Mouse (Mus musculus): ENCODE measurements around the gene Rps21. TPM values are rescaled to one million over a fixed set of nuclear protein-coding genes. Genes with fewer than 3 reads are reported as not detected.

Gene Rps21
- polyA plus RNA-seq, 1 experiment, result 1,612 TPM

DNA sequence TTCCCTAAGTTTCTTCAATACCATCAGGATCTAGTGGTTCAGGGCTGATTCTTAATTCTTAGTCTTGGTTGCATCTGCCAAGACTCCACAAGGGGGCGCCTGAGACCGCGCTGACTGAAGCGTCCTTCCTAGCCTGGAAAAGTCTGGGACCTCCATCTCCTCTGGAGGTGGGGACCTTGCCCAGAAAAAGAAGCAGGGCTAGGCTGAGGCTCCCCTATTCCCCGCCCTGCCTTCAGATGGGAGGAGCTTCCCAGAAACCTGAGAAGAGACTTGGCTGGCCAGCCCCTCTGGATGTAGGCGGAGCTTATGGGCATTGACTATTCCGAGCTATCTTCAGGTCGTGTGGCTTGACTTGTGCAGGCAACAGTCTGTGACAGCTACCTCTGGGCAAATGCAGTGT, 18.7 kb downstream of the Rps21 start:
- H3K27ac ChIP-seq (ENCODE audit: insufficient read depth, low read length), result no peak overlapping the region
- TF ChIP-seq CTCF (IDR thresholded peaks at IDR 0.05; ENCODE audit: low read depth, low read length), result peak; percentile 94
- 0 out of 2 replicates have a peak, but pooled peaks have one; percentile 18 for TF ChIP-seq EP300 (IDR thresholded peaks at IDR 0.05; ENCODE audit: insufficient read depth, low read depth, low read length)
- no peak for TF ChIP-seq POLR2A (IDR thresholded peaks at IDR 0.05; ENCODE audit: insufficient read depth, low read length)
- H3K36me3 ChIP-seq (ENCODE audit: control insufficient read depth, insufficient read depth, low read length, poor library complexity, severe bottlenecking), result no peaks in the 10 kb centered on the region
- no peaks in the 10 kb centered on the region for H3K27me3 ChIP-seq (ENCODE audit: control insufficient read depth, insufficient read depth, low read length, poor library complexity, severe bottlenecking)
- peaks cover 6% of the 10 kb centered on the region for H3K4me1 ChIP-seq (ENCODE audit: control insufficient read depth, insufficient read depth, low read length)
- no peaks in the 10 kb centered on the region for H3K9me3 ChIP-seq (replicated peaks; ENCODE audit: control insufficient read depth, insufficient read depth, low read length, poor library complexity, severe bottlenecking)
- H3K9ac ChIP-seq (ENCODE audit: low read depth, poor library complexity, severe bottlenecking), result no peak overlapping the region
- H3K4me3 ChIP-seq (ENCODE audit: low read depth, low read length), result no peak overlapping the region

DNA sequence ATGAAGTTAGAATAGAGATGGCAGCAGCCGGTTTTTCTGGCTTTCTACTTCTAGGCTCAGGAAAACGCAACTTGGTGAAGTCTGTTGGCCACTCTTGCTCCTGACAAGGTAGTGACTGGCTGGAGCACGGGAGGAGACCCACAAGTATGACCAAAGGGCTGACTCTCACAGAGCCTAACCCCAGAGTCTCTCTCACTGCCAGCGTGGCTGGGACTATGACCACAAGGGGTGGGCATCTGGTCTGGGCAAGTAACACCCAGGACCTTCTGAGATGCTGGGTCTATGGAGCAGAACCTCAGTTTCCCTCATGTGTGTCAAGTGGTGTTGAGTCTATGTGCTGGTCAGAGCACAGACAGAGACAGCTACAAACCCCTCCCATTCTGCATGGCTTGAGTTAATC, 19.2 kb downstream of the Rps21 start:
- Histone ChIP-seq H3K4me3 (ENCODE audit: low read depth, low read length) (no peak overlapping the region), H3K36me3 (ENCODE audit: control insufficient read depth, insufficient read depth, low read length, poor library complexity, severe bottlenecking) (no peaks in the 10 kb centered on the region), H3K27ac (ENCODE audit: insufficient read depth, low read length) (no peak overlapping the region), H3K9me3 (replicated peaks; ENCODE audit: control insufficient read depth, insufficient read depth, low read length, poor library complexity, severe bottlenecking) (no peaks in the 10 kb centered on the region), H3K27me3 (ENCODE audit: control insufficient read depth, insufficient read depth, low read length, poor library complexity, severe bottlenecking) (no peaks in the 10 kb centered on the region), H3K4me1 (ENCODE audit: control insufficient read depth, insufficient read depth, low read length) (peaks cover 6% of the 10 kb centered on the region), H3K9ac (ENCODE audit: low read depth, poor library complexity, severe bottlenecking) (no peak overlapping the region)
- TF ChIP-seq POLR2A (IDR thresholded peaks at IDR 0.05; ENCODE audit: insufficient read depth, low read length) (no peak), EP300 (IDR thresholded peaks at IDR 0.05; ENCODE audit: insufficient read depth, low read depth, low read length) (no peak), CTCF (IDR thresholded peaks at IDR 0.05; ENCODE audit: low read depth, low read length) (no peak)

DNA sequence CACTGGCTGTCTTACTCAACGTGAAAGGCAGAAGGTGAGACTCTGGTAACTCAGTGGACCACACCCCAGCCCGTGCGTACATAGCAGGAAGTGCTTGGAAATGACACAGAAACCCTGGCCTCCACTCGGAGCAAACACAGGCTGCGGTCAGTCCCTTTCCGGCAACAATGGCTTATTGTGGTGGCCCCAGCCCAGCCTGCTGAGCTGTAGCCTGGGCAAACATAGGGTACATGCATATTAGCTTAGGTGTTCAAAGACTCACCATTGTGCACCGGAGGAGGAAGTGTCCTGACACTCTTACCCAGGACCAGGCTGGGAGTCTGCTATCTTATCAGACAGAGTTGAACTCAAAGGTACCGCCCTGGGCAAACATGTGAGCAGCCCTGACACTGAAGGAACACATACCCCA, 19.7 kb downstream of the Rps21 start:
- TF ChIP-seq CTCF (IDR thresholded peaks at IDR 0.05; ENCODE audit: low read depth, low read length), result no peak
- peak; percentile 59; the same call in 1 of the 2 replicates for TF ChIP-seq EP300 (IDR thresholded peaks at IDR 0.05; ENCODE audit: insufficient read depth, low read depth, low read length)
- no peak for TF ChIP-seq POLR2A (IDR thresholded peaks at IDR 0.05; ENCODE audit: insufficient read depth, low read length)
- Histone ChIP-seq H3K4me3 (ENCODE audit: low read depth, low read length) (no peak overlapping the region), H3K27ac (ENCODE audit: insufficient read depth, low read length) (peak overlapping the region; percentile 77), H3K4me1 (ENCODE audit: control insufficient read depth, insufficient read depth, low read length) (peaks cover 6% of the 10 kb centered on the region), H3K36me3 (ENCODE audit: control insufficient read depth, insufficient read depth, low read length, poor library complexity, severe bottlenecking) (no peaks in the 10 kb centered on the region), H3K9me3 (replicated peaks; ENCODE audit: control insufficient read depth, insufficient read depth, low read length, poor library complexity, severe bottlenecking) (no peaks in the 10 kb centered on the region), H3K27me3 (ENCODE audit: control insufficient read depth, insufficient read depth, low read length, poor library complexity, severe bottlenecking) (no peaks in the 10 kb centered on the region), H3K9ac (ENCODE audit: low read depth, poor library complexity, severe bottlenecking) (no peak overlapping the region)

DNA sequence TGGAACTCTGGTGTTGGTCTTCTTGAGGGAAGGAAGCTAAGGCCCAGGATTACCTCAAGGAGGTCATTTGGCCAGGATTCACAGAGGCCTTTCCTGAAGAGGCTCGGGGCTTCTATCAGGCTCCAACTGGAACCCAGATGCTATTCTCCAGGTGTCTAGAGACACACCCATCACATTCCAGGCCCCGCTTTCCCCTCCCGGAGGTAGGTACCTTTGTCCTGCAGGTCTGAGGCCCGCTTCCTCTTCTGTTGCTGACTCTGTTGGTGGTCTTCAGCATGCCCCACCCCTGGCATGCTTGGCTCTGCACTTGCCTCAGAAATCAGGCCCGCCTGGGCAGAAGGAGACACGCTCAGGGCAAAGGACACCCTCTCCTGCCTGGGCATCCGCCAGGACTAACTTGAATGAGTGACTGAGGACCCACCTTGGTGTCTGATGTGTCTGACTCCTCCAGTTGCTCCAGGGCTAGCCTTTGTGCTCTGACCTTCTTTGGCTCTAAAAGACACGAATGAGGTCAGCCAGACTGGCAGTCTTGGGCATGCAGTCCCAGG, 20.7 kb downstream of the Rps21 start:
- TF ChIP-seq EP300 (IDR thresholded peaks at IDR 0.05; ENCODE audit: insufficient read depth, low read depth, low read length) (peak; percentile 91), CTCF (IDR thresholded peaks at IDR 0.05; ENCODE audit: low read depth, low read length) (no peak), POLR2A (IDR thresholded peaks at IDR 0.05; ENCODE audit: insufficient read depth, low read length) (no peak)

DNA sequence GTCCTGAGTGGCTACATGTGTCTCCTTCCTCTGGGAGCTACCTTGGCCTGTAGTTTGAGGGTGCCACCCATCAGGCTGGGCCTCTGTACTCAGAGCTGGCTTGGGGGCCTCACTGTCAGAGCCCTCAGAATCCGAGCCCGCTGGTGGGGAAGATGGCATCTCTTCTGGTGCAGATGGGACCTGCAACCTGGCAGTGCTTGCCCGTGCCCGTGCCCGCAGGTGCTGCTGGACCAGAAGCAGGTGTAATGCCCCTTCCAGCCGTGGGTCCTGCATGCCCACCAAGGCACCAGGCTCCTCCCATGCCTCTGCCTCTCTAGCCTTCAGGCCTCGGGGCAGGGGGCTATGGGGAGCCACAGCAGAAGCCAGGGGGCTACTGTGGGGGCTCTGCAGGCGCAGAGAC, 22.1 kb downstream of the Rps21 start:
- Histone ChIP-seq H3K27ac (ENCODE audit: insufficient read depth, low read length) (no peak overlapping the region), H3K27me3 (ENCODE audit: control insufficient read depth, insufficient read depth, low read length, poor library complexity, severe bottlenecking) (no peaks in the 10 kb centered on the region), H3K4me1 (ENCODE audit: control insufficient read depth, insufficient read depth, low read length) (peaks cover 11% of the 10 kb centered on the region), H3K4me3 (ENCODE audit: low read depth, low read length) (no peak overlapping the region), H3K36me3 (ENCODE audit: control insufficient read depth, insufficient read depth, low read length, poor library complexity, severe bottlenecking) (no peaks in the 10 kb centered on the region), H3K9ac (ENCODE audit: low read depth, poor library complexity, severe bottlenecking) (no peak overlapping the region), H3K9me3 (replicated peaks; ENCODE audit: control insufficient read depth, insufficient read depth, low read length, poor library complexity, severe bottlenecking) (no peaks in the 10 kb centered on the region)
- TF ChIP-seq CTCF (IDR thresholded peaks at IDR 0.05; ENCODE audit: low read depth, low read length) (no peak), POLR2A (IDR thresholded peaks at IDR 0.05; ENCODE audit: insufficient read depth, low read length) (no peak), EP300 (IDR thresholded peaks at IDR 0.05; ENCODE audit: insufficient read depth, low read depth, low read length) (no peak)

More for the DNA sequence above, 20.7 kb downstream of the Rps21 start:
- Histone ChIP-seq H3K36me3 (ENCODE audit: control insufficient read depth, insufficient read depth, low read length, poor library complexity, severe bottlenecking) (no peaks in the 10 kb centered on the region), H3K27ac (ENCODE audit: insufficient read depth, low read length) (peak overlapping the region; percentile 77), H3K9me3 (replicated peaks; ENCODE audit: control insufficient read depth, insufficient read depth, low read length, poor library complexity, severe bottlenecking) (no peaks in the 10 kb centered on the region), H3K4me3 (ENCODE audit: low read depth, low read length) (no peak overlapping the region), H3K27me3 (ENCODE audit: control insufficient read depth, insufficient read depth, low read length, poor library complexity, severe bottlenecking) (no peaks in the 10 kb centered on the region), H3K9ac (ENCODE audit: low read depth, poor library complexity, severe bottlenecking) (no peak overlapping the region), H3K4me1 (ENCODE audit: control insufficient read depth, insufficient read depth, low read length) (peaks cover 11% of the 10 kb centered on the region)

DNA sequence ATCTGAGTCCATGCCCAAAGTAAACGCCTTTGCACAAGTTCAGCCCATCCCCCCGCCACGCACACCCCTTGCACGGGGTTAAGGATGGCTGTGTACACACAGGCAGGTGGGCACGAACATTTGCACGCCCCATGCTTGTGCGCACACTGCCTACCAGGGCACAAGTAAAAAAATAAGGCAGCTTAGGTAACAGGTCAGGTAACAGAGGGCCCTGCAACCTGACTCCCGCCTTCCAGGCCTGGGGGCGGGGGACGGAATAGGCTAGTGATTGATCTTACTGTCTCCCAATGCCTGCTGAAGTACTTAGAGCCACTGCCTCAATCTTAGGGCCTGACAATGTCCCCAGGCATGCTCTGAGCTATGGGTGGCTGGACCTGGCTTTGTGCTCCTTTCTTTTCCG, 31.8 kb downstream of the Rps21 start:
- no peak for TF ChIP-seq POLR2A (IDR thresholded peaks at IDR 0.05; ENCODE audit: insufficient read depth, low read length)
- TF ChIP-seq EP300 (IDR thresholded peaks at IDR 0.05; ENCODE audit: insufficient read depth, low read depth, low read length), result peak; percentile 56; the same call in 1 of the 2 replicates
- TF ChIP-seq CTCF (IDR thresholded peaks at IDR 0.05; ENCODE audit: low read depth, low read length), result no peak
- Histone ChIP-seq H3K27ac (ENCODE audit: insufficient read depth, low read length) (peak overlapping the region; percentile 38), H3K4me1 (ENCODE audit: control insufficient read depth, insufficient read depth, low read length) (peaks cover 20% of the 10 kb centered on the region), H3K4me3 (ENCODE audit: low read depth, low read length) (peak overlapping the region; percentile 16), H3K9me3 (replicated peaks; ENCODE audit: control insufficient read depth, insufficient read depth, low read length, poor library complexity, severe bottlenecking) (no peaks in the 10 kb centered on the region), H3K27me3 (ENCODE audit: control insufficient read depth, insufficient read depth, low read length, poor library complexity, severe bottlenecking) (no peaks in the 10 kb centered on the region), H3K9ac (ENCODE audit: low read depth, poor library complexity, severe bottlenecking) (peak overlapping the region; percentile 4; the same call in 1 of the 2 replicates), H3K36me3 (ENCODE audit: control insufficient read depth, insufficient read depth, low read length, poor library complexity, severe bottlenecking) (no peaks in the 10 kb centered on the region)
